Mouse (Mus musculus): ENCODE data around the gene Bmf. TPM values are rescaled to one million over a fixed set of nuclear protein-coding genes. Genes with fewer than 3 reads are reported as not detected.

The Bmf gene
- total RNA-seq, 2 experiments from 2014 or later: 12.8 to 16.4 TPM

GRCm38 (mm10) chr2:118523163-118523730 lies 26.2 kb downstream of the Bmf start:
- intact Hi-C loops (cut with DNase I; ENCODE audit: low total_unique reads): no loop called here
- no peak for DNase-seq

DNA sequence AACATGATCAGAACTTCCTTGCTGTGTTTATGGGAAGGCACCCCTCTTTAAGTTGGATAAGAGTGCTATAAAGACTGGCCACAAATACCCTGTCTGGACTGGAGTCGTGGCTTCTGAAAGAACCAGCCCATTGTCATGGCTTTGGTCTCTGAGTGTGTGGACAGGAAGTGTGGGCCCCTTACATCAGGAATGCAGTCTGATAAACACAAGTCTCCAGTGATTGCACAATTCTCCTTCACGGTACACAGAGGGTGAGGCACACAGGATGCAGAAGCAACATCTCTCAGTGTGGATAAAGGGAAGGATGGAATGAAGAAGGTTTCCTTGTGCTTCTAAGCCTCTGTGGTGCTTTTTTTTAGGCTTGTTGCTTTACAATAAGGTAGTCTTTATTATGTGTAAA lies 27.2 kb downstream of the Bmf start:
- no peak for DNase-seq
- intact Hi-C loops (cut with DNase I; ENCODE audit: low total_unique reads): no loop called here

DNA sequence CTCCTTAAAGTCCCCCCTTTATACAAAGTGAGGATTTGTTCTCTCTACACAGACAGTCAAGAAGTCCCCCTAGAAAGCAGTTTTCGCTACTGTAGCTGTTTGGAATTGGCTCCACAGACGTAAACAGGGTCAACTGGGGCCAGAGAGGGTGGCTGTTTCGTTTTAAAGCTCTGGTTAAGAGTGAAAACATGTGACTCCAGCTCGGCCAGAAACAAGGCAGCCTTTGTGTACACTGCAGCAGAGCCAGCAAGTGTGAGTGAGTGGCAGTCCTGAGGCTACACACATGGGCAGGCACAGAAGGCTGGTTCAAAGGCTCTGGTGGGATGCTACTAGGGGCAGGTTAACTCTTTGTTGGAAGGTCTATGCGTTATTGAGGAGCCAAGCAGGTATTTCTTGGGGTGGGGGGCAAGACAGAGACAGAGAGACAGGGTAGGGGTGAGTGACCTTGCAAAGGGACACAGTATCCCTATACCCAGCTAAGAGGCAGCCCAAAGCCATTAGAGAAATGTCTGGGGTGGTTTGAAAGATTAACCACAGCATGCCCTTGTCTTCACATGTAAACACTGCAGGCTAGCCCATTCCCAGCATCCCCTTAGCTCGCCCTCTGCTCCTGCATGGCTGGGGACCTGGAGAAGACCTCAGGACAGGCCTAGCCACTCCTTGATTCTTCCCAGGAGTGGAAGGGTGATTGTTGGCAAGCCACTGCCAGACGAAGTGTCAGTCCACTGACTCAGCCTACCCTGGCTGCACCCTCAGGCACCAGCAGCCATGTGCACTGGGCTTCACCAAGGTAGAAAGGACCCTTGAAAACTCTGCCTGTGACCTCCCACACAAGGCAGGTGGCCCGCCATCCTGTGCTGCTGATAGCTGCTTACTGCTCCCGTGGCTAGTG lies 29.2 kb downstream of the Bmf start:
- peak; percentile 58 for DNase-seq
- intact Hi-C loops (cut with DNase I; ENCODE audit: low total_unique reads): no loop called here

GRCm38 (mm10) chr2:118512418-118513377 lies 36.8 kb downstream of the Bmf start:
- intact Hi-C loops (cut with DNase I; ENCODE audit: low total_unique reads): loop anchor here (5.0 kb wide), 1 partner anchor 35 kb away; the partner anchor contains the start of gene Bmf

GRCm38 (mm10) chr2:118511779-118512417 lies 37.6 kb downstream of the Bmf start:
- DNase-seq: no peak
- intact Hi-C loops (cut with DNase I; ENCODE audit: low total_unique reads): loop anchor here (5.0 kb wide), 1 partner anchor 35 kb away; the partner anchor contains the start of gene Bmf

More at GRCm38 (mm10) chr2:118512418-118513377, 36.8 kb downstream of the Bmf start:
- DNase-seq: no peak

GRCm38 (mm10) chr2:118510447-118511310 lies 38.8 kb downstream of the Bmf start:
- DNase-seq: peak; percentile 95
- intact Hi-C loops (cut with DNase I; ENCODE audit: low total_unique reads): loop anchor here (5.0 kb wide), 1 partner anchor 37 kb away; the partner anchor contains the start of gene Bmf

DNA sequence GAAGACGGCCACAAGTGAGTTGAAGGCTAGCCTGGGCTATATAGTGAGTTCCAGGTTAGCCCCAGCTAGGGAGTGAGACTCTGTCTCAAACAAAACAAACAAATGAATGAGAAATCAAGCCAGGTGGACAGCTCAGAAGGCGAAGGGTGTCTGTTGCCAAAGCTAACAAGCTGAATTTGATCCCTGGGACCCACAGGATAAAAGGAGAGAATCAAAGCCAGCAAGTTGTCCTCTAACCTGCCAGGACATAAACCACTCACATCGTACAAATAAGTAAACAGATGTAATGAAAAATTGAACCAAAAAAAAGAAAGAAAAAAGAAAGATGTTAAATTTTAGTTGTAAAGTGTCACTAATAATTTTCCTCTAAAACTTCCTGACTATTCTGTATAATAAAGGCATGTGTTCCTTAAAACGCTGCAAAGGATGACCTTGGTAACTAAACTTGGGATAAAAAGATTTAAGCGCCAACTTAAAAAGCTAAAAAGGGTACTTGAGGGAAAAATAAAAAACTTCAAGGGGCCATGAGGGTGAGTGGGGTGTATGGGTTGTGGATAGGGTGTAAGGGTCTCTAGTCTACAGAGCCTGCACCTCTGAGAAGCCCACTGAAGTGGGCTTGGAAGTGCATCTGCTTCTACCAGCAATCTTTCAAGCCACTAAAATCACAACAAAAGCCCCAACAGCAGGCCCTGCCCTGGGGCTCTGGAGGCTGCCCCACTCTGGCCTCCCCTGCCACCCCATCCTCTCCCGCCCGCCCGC lies 39.6 kb downstream of the Bmf start:
- no peak for DNase-seq
- intact Hi-C loops (cut with DNase I; ENCODE audit: low total_unique reads): loop anchor here (5.0 kb wide), 1 partner anchor 37 kb away; the partner anchor contains the start of gene Bmf

DNA sequence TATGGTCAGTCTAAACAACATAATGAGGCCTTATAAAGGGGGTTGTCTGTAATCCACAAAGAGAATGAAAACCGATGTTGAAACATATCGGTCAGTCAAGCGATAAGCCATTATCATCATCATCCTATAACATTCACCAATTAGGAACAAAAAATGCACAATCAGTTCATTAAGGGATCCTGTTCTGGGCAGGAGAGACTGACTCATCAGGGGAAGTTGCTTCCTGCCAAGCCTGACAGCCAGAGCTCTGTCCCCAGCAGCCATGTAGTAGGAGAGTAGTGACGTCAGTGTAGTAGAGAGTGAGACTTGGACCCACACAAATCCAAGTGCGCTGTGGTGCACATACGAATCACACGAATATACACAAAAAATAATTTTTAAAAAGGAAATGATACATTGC lies 42.4 kb downstream of the Bmf start:
- DNase-seq: no peak
- intact Hi-C loops (cut with DNase I; ENCODE audit: low total_unique reads): no loop called here

- intact Hi-C loops (cut with DNase I; ENCODE audit: low total_unique reads): no loop called here
- no peak for DNase-seq
These were observed 49.3 kb downstream of the Bmf start for GRCm38 (mm10) chr2:118500191-118500590.

DNA sequence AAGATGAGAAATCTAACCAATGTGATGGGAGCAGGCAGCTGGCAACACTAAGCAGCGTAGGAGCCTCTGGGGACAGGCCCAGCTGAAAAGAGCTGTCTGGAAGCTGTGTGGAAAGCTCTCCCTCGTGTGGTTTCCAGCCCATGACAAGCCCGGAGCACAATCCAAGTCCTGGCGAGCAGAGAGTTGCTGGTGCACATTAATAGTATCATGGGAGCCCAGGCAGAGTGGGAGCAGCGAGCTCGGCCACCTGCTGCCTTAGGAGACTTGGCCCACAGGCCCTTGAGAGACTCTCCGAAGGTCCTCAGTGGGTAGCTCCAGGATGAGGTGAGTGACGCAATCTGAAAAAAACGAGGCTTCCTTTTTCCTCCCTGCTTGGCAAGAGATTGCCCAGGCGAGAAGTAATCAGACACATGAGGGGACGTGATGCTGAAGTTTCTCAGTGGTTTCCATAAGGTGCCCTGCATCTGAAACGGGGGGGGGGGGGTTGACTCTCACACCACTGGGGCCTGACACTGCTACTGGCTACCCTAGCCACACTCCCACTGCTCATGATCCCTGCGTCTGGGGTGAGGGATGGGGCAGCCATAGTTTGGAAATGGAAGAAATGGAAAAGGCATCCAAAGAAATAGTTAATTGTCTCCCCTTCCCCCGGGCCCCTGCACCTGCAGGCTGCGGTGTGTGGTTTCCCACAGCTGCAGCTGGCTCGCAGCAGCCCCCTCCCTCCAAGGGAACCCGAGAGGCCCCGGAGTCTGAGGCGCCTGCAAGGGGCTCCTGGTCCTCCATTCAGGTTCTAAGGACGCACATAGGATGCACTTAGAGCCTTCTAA lies 50.1 kb downstream of the Bmf start:
- intact Hi-C loops (cut with DNase I; ENCODE audit: low total_unique reads): no loop called here
- peak; percentile 72 for DNase-seq

GRCm38 (mm10) chr2:118498476-118498875 lies 51.0 kb downstream of the Bmf start:
- no peak for DNase-seq
- intact Hi-C loops (cut with DNase I; ENCODE audit: low total_unique reads): no loop called here

GRCm38 (mm10) chr2:118497890-118498289 lies 51.6 kb downstream of the Bmf start:
- DNase-seq: no peak
- intact Hi-C loops (cut with DNase I; ENCODE audit: low total_unique reads): no loop called here

DNA sequence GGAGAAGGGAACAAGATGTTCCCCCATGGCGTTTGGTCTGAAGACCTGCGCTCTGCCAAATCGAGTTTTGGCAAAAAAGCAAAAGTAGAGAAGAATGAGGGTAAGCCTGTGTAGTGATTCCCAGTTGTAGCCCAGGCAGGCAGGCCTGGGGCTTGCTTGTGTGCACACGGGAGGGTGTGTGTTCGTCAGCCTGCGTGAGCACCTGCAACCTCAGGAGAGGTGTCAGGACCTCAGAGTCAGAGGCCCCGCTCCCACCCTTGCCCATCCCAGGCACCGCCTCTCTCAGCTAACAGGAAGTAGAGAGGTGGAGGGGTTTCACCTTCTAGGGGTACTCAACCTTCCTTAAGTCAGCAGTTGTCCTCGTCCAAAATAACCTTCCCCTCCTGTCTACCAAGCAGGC lies 54.5 kb downstream of the Bmf start:
- no peak for DNase-seq
- intact Hi-C loops (cut with DNase I; ENCODE audit: low total_unique reads): no loop called here

GRCm38 (mm10) chr2:118491741-118492395 lies 57.6 kb downstream of the Bmf start:
- intact Hi-C loops (cut with DNase I; ENCODE audit: low total_unique reads): no loop called here

GRCm38 (mm10) chr2:118491281-118491731 lies 58.2 kb downstream of the Bmf start:
- DNase-seq: peak; percentile 35
- intact Hi-C loops (cut with DNase I; ENCODE audit: low total_unique reads): no loop called here

More at GRCm38 (mm10) chr2:118491741-118492395, 57.6 kb downstream of the Bmf start:
- DNase-seq: no peak
